Mouse (Mus musculus): ENCODE measurements at regions not wholly inside any gene's neighbourhood (a gene's known extent, or its start where the extent isn't known, plus 50 kb on each side); places are given as distances from the start of the nearest gene placed in this dataset.

- H3K27me3 ChIP-seq (ENCODE audit: control insufficient read depth, insufficient read depth, insufficient read length), result no peaks in the 10 kb centered on the region
- H3K36me3 ChIP-seq (ENCODE audit: control insufficient read depth, insufficient read depth), result no peaks in the 10 kb centered on the region
- H3K79me2 ChIP-seq (ENCODE audit: control insufficient read depth, insufficient read depth), result no peaks in the 10 kb centered on the region
- H3K4me2 ChIP-seq (ENCODE audit: low read depth), result no peak overlapping the region
- no peak for TF ChIP-seq POLR2AphosphoS2 (IDR thresholded peaks at IDR 0.05; ENCODE audit: insufficient read length, low read depth)
- TF ChIP-seq SRF (IDR thresholded peaks at IDR 0.05; ENCODE audit: control insufficient read depth, insufficient read length, low read depth), result no peak
- TF ChIP-seq E2F4 (IDR thresholded peaks at IDR 0.05; ENCODE audit: insufficient read depth), result no peak
- no peak for TF ChIP-seq CEBPB (IDR thresholded peaks at IDR 0.05; ENCODE audit: insufficient read depth, poor library complexity, severe bottlenecking)
- no peak for TF ChIP-seq MYOD1 (IDR thresholded peaks at IDR 0.05; ENCODE audit: control insufficient read depth in 1 of 3, insufficient read length in 2 of 3, low read depth in 2 of 3)
- TF ChIP-seq MYOG (IDR thresholded peaks at IDR 0.05; ENCODE audit: control insufficient read depth in 1 of 3, insufficient read depth in 1 of 3, insufficient read length in 2 of 3, low read depth in 2 of 3), result no peak
- TF ChIP-seq MAX (IDR thresholded peaks at IDR 0.05; ENCODE audit: low read depth), result no peak
- TF ChIP-seq TCF3 (IDR thresholded peaks at IDR 0.05; ENCODE audit: insufficient read length, low read depth), result no peak
- TF ChIP-seq USF1 (IDR thresholded peaks at IDR 0.05; ENCODE audit: low read depth), result no peak
- no peak for TF ChIP-seq TCF12 (IDR thresholded peaks at IDR 0.05; ENCODE audit: insufficient read depth, poor library complexity, severe bottlenecking)
- no peak for TF ChIP-seq REST (IDR thresholded peaks at IDR 0.05; ENCODE audit: insufficient read depth, insufficient read length)
- no peak for TF ChIP-seq POLR2A (IDR thresholded peaks at IDR 0.05; ENCODE audit: insufficient read length, low read depth)
- no peak overlapping the region for H3ac ChIP-seq (ENCODE audit: control insufficient read depth, insufficient read length)
- no peak overlapping the region for H3K4me3 ChIP-seq
Observed at GRCm38 (mm10) chr13:113536306-113536705, 82.1 kb downstream of the Snx18 start.

GRCm38 (mm10) chr13:113534664-113535455 is 83.5 kb downstream of the Snx18 start:
- H3ac ChIP-seq (ENCODE audit: control insufficient read depth, insufficient read length), result no peak overlapping the region
- no peaks in the 10 kb centered on the region for H3K36me3 ChIP-seq (ENCODE audit: control insufficient read depth, insufficient read depth)
- H3K27me3 ChIP-seq (ENCODE audit: control insufficient read depth, insufficient read depth, insufficient read length), result no peaks in the 10 kb centered on the region
- no peak overlapping the region for H3K4me3 ChIP-seq
- TF ChIP-seq POLR2AphosphoS2 (IDR thresholded peaks at IDR 0.05; ENCODE audit: insufficient read length, low read depth) (no peak), MYOG (IDR thresholded peaks at IDR 0.05; ENCODE audit: control insufficient read depth in 1 of 3, insufficient read depth in 1 of 3, insufficient read length in 2 of 3, low read depth in 2 of 3) (no peak)
- H3K79me2 ChIP-seq (ENCODE audit: control insufficient read depth, insufficient read depth), result no peaks in the 10 kb centered on the region
- H3K4me2 ChIP-seq (ENCODE audit: low read depth), result peak overlapping the region; percentile 38

- H3K79me2 ChIP-seq (ENCODE audit: control insufficient read depth, insufficient read depth), result no peaks in the 10 kb centered on the region
- peak overlapping the region; percentile 38 for H3K4me2 ChIP-seq (ENCODE audit: low read depth)
- H3K27me3 ChIP-seq (ENCODE audit: control insufficient read depth, insufficient read depth, insufficient read length), result no peaks in the 10 kb centered on the region
- H3ac ChIP-seq (ENCODE audit: control insufficient read depth, insufficient read length), result no peak overlapping the region
- no peaks in the 10 kb centered on the region for H3K36me3 ChIP-seq (ENCODE audit: control insufficient read depth, insufficient read depth)
- no peak overlapping the region for H3K4me3 ChIP-seq
- TF ChIP-seq CEBPB (IDR thresholded peaks at IDR 0.05; ENCODE audit: insufficient read depth, poor library complexity, severe bottlenecking) (no peak), TCF12 (IDR thresholded peaks at IDR 0.05; ENCODE audit: insufficient read depth, poor library complexity, severe bottlenecking) (no peak), E2F4 (IDR thresholded peaks at IDR 0.05; ENCODE audit: insufficient read depth) (no peak), TCF3 (IDR thresholded peaks at IDR 0.05; ENCODE audit: insufficient read length, low read depth) (no peak), MAX (IDR thresholded peaks at IDR 0.05; ENCODE audit: low read depth) (no peak), SRF (IDR thresholded peaks at IDR 0.05; ENCODE audit: control insufficient read depth, insufficient read length, low read depth) (no peak), USF1 (IDR thresholded peaks at IDR 0.05; ENCODE audit: low read depth) (no peak), MYOD1 (IDR thresholded peaks at IDR 0.05; ENCODE audit: control insufficient read depth in 1 of 3, insufficient read length in 2 of 3, low read depth in 2 of 3) (no peak), MYOG (IDR thresholded peaks at IDR 0.05; ENCODE audit: control insufficient read depth in 1 of 3, insufficient read depth in 1 of 3, insufficient read length in 2 of 3, low read depth in 2 of 3) (no peak), POLR2AphosphoS2 (IDR thresholded peaks at IDR 0.05; ENCODE audit: insufficient read length, low read depth) (no peak), POLR2A (IDR thresholded peaks at IDR 0.05; ENCODE audit: insufficient read length, low read depth) (no peak), REST (IDR thresholded peaks at IDR 0.05; ENCODE audit: insufficient read depth, insufficient read length) (no peak)
Observed at GRCm38 (mm10) chr13:113533884-113534445, 84.4 kb downstream of the Snx18 start.

- no peaks in the 10 kb centered on the region for H3K27me3 ChIP-seq (ENCODE audit: control insufficient read depth, insufficient read depth, insufficient read length)
- no peak overlapping the region for H3K4me3 ChIP-seq
- TF ChIP-seq REST (IDR thresholded peaks at IDR 0.05; ENCODE audit: insufficient read depth, insufficient read length) (no peak), SRF (IDR thresholded peaks at IDR 0.05; ENCODE audit: control insufficient read depth, insufficient read length, low read depth) (no peak), TCF12 (IDR thresholded peaks at IDR 0.05; ENCODE audit: insufficient read depth, poor library complexity, severe bottlenecking) (no peak), MAX (IDR thresholded peaks at IDR 0.05; ENCODE audit: low read depth) (no peak)
- H3K36me3 ChIP-seq (ENCODE audit: control insufficient read depth, insufficient read depth), result no peaks in the 10 kb centered on the region
- no peak overlapping the region for H3K4me2 ChIP-seq (ENCODE audit: low read depth)
- H3K79me2 ChIP-seq (ENCODE audit: control insufficient read depth, insufficient read depth), result no peaks in the 10 kb centered on the region
- H3ac ChIP-seq (ENCODE audit: control insufficient read depth, insufficient read length), result no peak overlapping the region
Observed at GRCm38 (mm10) chr13:113526997-113527396, 91.4 kb downstream of the Snx18 start.

GRCm38 (mm10) chr13:113523503-113523902 is 94.9 kb downstream of the Snx18 start:
- H3K4me2 ChIP-seq (ENCODE audit: low read depth), result no peak overlapping the region
- H3K4me3 ChIP-seq, result no peak overlapping the region
- H3K36me3 ChIP-seq (ENCODE audit: control insufficient read depth, insufficient read depth), result no peaks in the 10 kb centered on the region
- H3ac ChIP-seq (ENCODE audit: control insufficient read depth, insufficient read length), result no peak overlapping the region
- no peaks in the 10 kb centered on the region for H3K27me3 ChIP-seq (ENCODE audit: control insufficient read depth, insufficient read depth, insufficient read length)
- TF ChIP-seq CEBPB (IDR thresholded peaks at IDR 0.05; ENCODE audit: insufficient read depth, poor library complexity, severe bottlenecking) (no peak), TCF3 (IDR thresholded peaks at IDR 0.05; ENCODE audit: insufficient read length, low read depth) (no peak), E2F4 (IDR thresholded peaks at IDR 0.05; ENCODE audit: insufficient read depth) (no peak), REST (IDR thresholded peaks at IDR 0.05; ENCODE audit: insufficient read depth, insufficient read length) (no peak), USF1 (IDR thresholded peaks at IDR 0.05; ENCODE audit: low read depth) (no peak), MYOD1 (IDR thresholded peaks at IDR 0.05; ENCODE audit: control insufficient read depth in 1 of 3, insufficient read length in 2 of 3, low read depth in 2 of 3) (no peak), MYOG (IDR thresholded peaks at IDR 0.05; ENCODE audit: control insufficient read depth in 1 of 3, insufficient read depth in 1 of 3, insufficient read length in 2 of 3, low read depth in 2 of 3) (no peak), POLR2A (IDR thresholded peaks at IDR 0.05; ENCODE audit: insufficient read length, low read depth) (no peak), POLR2AphosphoS2 (IDR thresholded peaks at IDR 0.05; ENCODE audit: insufficient read length, low read depth) (no peak), TCF12 (IDR thresholded peaks at IDR 0.05; ENCODE audit: insufficient read depth, poor library complexity, severe bottlenecking) (no peak), SRF (IDR thresholded peaks at IDR 0.05; ENCODE audit: control insufficient read depth, insufficient read length, low read depth) (no peak), MAX (IDR thresholded peaks at IDR 0.05; ENCODE audit: low read depth) (no peak)
- H3K79me2 ChIP-seq (ENCODE audit: control insufficient read depth, insufficient read depth), result no peaks in the 10 kb centered on the region
